Mouse (Mus musculus) erythroblast, adult 5-6 weeks (primary cell): ENCODE data around the gene Zmynd8. TPM values are rescaled to one million over a fixed set of nuclear protein-coding genes. Genes with fewer than 3 reads are reported as not detected.
"Not testable (repeated sequence)": the region's sequence is repeated elsewhere in the genome, so short reads cannot be mapped to it uniquely, and the experiment has no call there.

Source experiments
- ATAC-seq: replicated peaks from 2 replicates; pipeline ENCODE4 v1.8.0; 2016; ENCODE audit warnings: moderate number of reproducible peaks, mild to moderate bottlenecking, moderate TSS enrichment, inconsistent platforms; ENCODE audit not compliant: poor library complexity, low FRiP score, severe bottlenecking
- total RNA-seq, 2 experiments: library from RNA; stranded (forward) in 1 of 2; stranded (reverse) in 1 of 2; fragments of 150-400 nt in 1 of 2; fragments of 200-764, 138-1000 nt in 1 of 2; gene quantifications; 2 replicates each; pipeline versions ENCODE4 v1.2.3 to v1.2.4; 2015 to 2017; ENCODE audit warnings: low replicate concordance in 2 of 2

The Zmynd8 gene
- total RNA-seq, 2 experiments from 2014 or later = 60.1 to 95.3 TPM

DNA sequence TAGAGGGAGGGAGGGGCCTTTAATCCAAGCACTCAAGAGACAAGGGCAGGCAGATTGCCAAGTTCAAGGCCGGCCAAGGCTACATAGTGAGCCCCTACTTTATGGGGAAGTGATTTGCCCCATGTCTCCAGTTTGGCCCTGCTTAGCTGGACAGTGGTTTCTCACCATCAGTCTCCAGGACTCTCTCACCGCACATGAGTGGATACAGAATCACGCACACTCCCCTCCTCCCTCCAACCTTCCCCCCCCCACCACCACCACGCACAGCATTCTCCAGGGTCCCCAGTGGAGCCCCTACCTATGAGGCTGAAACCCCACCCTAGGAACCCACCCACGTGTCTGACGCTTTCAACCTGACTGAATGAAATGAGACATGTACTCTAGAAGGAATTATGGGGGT is 80.2 kb downstream of the Zmynd8 start:
- ATAC-seq = no peak

DNA sequence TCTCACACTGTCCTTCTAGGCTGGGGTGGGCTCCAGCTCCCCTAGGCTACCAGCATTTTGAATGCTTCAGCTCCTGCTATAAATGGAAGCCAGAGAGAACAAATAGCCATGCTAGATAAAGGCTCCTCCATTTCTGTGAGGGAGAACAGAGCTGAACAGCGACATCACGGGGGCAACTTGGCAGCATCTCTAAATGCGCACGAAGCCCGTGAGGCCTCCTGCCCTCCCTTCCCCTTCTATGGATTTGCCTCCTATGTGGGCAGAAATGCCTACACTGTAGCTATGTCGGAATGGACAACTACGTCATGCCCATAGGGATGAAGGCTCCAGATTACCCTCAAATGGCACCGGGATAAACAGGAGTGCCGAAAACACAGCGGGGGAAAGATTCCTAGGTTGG is 81.4 kb downstream of the Zmynd8 start:
- ATAC-seq = no peak

DNA sequence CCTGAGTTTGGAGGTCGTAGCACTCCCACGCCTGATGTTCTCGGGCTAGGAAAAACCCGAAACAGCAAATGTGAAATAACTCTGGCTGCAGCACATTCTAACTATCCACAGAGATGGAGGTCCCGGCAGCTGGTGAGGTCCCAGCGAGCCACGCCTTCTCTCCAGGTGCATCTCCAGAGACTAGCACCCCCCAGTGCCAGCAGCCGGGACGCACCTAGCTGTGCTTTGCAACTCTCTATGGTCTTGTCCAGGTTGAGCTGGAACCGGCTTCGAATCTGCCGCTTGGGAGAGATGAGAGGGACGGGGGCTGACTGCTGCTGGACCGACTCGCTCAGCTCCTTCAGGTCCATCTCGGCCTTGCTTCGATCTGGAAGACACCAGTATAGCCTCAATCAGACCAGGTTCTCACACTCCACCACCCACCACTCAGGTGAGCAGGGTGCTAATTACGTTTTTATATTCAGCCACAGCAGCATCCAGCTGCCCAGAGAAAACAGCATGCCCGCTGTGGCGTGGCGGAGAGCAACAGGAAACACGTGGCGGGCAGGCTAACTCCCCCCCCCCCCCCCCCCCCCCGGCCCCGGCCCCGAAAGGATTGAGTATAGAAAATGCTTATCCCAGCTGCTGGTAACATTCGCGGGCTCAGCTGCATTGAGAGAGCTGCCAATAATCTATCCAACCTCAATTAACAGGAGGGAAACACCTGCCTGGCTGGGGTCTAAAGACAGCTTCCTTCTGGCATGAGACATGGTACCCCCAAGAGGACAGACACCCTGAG is 83.5 kb downstream of the Zmynd8 start:
- no peak for ATAC-seq

DNA sequence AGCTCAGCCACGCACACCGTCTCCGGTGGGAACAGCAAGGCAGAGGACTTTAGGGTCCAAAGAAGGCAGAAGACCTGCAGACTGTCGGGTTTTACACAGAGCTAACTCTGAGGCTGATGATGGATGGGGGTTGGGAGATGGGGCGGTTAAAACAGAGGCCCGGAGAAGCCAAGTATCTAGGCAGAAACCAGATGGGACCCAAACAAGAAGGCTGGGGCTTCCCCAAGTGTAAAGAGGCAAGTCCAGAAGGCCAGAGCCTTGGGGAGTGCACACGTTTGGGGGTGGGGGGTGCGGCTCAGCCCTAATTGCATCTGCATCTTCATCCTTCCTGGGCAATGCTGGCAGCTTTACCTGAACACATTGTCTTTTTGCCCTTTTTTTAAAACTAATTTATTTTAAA is 85.9 kb downstream of the Zmynd8 start:
- ATAC-seq = no peak

DNA sequence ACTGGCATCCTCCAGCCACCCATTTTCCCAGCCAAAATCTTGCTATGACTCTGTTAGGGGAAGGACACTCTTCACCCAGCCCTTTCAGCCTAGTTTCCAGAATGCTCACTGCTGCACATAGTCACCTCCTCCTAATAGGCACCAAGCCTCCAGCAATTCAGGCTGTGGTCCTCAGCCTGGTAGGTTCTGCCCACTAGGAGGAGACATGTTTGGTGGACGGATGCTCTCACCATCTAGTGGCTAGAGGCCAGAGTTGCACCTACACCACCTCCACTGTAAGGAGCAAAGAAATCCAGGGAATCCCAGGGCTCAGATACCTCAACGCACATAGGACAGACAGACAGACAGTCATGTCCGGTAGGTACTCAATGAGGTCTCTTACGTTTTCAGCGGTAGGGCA is 87.3 kb downstream of the Zmynd8 start:
- ATAC-seq = no peak

DNA sequence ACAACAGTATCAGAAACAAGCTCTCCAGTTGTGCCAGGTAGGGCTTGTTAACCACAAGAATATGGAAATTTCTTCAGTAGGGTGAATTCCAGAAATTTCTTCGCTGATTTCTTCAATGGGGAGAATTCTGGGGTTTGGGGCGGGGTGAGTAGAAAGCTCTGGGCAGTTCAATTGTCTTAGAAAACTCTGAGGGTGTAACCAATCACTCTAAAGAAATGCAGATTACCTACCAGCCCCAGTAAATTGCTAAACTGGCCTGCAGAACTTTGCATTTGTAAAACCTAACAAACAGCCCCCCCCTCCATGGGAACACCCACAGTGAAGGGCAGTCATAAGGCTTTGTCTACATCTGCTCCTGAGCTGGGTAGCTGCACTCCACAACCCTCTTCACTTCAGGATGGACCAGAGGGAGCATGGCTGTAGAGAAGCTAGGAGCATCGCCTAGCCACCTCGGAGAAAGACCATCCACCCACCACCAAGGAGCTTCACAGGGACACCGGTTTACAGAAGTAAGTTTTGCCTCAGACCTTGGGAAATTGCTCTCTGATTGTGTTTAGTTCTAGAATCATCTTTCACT is 88.8 kb downstream of the Zmynd8 start:
- no peak for ATAC-seq

DNA sequence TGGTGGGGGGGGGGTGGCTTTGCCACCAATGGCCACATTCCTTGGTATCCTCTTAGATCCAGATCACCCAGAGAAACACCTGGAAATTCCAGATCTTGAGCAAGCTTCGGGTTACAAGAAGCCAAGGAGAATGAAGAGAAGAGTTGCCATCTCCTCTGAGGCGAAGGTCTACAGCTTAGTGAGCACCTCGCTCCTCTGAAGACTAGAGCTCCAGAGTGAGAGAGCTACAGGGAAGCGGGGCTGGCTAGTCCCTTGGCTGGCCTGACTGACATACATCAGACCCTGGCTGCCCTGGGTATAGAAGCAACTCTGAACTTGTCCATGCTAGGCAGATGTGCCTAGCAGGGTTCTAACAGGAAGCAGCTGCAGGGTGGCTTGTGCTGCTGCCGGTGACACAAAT is 89.7 kb downstream of the Zmynd8 start:
- no peak for ATAC-seq

DNA sequence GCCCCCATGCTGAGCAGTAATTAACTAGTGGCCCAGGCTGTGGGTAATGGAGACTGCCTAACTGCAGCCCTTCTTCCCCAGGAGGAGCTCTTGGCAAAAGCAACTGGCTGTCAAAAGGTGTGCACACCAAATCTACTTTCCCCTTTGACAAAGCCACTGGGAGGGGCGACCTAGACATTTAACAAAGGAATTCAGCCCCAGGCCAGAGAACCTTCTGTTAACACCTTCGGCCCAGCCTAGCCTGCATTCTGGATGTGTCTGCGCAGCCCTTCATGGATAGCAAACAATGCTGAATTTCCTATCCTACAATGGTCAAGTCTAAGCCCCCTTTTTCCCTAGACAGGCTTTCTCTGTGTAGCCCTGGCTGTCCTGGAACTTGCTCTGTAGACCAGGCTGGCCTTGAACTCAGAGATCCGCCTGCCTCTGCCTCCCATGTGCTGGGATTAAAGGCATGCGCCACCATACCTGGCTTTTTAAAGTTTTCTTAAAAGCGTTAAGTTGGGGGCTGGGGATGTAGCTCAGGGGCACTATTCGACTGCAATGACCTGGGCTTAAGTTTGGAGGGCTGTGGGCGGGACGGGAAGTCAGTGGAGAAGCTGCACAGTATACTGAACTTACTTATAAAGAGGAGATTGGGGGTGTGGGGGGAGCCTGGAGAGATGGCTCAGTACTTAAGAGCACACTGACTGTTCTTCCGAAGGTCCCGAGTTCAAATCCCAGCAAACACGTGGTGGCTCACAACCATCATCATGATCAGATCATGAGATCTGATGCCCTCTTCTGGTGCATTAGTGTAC is 90.4 kb downstream of the Zmynd8 start:
- ATAC-seq = no peak

DNA sequence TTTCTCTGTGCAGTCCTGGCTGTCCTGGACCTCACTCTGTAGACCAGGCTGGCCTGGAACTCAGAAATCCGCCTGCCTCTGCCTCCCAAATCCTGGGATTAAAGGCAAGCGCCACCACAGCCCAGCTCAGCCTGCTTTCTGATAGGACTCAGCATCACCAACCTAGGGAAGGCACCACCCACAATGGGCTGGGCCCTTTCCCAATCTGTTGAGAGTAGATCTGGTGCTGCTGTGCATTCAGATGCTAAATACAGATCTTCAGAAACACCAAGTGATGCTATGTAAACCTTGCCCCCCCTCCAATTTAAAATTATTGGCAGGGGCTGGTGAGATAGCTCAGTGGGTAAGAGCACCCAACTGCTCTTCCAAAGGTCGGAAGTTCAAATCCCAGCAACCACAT is 98.6 kb downstream of the Zmynd8 start:
- not testable (repeated sequence) for ATAC-seq

DNA sequence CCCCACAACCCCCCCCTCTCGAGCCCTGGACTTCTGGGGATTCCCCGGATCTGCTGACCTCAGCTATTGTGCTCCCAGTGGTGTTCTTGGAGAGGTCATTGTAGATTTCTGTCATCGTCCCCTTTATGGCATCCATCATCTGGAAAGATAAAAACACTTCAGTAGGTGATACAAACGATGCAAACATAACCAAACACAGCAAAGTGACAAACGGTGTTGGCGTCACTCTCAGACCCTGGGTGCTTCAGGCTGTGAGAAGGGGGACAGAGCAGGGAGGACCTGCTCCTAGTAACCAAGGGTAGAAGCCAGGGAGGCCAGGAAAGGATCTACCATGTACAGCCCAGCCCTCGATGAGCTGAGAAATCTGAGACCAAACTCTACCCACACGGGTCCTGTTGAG is 100.9 kb downstream of the Zmynd8 start:
- ATAC-seq = no peak

DNA sequence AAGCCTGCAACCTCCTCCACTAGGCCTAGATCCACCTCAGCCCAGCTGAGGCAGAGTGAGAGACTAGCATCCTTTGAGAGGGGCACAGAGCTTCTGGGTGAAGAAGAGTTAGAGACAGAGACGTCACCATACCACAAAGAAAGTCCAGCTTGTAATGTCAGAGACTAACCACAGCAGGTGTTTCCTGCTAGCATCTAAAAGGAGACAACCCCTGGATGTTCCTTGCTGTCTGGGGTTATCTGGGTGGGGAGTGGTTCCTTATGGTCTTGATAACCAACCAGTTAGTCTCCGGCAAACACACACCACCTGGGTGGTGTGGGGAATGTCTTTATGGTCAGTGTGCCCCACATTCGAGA is 105.6 kb downstream of the Zmynd8 start:
- ATAC-seq = no peak

DNA sequence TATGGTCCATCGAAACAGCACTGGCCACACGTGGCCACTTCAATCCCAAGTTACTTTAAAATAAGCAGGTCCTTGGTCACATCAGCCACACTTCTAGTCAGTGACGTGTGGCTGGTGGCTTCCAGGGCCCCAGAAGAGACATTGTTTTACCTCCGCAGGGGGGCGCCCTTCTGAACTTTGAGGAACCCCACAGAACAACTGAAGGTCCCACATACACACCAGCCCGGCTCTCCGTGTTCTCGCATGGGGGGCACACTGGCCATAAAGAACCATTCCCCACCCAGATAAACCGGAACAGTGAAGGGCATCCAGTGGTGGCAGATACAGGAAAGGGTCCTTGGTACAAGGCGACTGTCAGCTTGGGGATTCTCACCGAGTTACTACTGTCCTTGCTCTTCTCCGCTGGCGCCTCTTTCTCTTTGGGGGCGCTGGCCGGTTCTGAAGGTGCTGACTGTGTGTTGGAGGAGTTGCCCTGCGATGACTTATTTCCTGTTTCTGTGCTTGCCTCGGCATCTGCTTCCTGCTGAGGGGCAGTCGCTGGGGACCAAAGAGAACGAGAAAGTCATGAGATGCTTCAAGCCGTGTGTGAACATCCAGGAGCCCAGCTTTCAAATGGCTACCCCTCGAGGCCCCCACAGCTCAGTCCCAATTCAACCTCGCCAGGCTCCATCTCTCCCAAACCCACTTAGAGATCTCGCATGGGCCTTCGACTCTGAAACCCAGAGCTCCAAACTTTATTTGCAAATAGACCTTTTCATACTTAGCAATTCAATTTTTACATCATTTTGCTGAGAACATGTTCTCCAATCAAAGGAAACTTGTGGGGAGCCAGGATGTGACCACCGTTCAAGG is 106.2 kb downstream of the Zmynd8 start:
- ATAC-seq = no peak

DNA sequence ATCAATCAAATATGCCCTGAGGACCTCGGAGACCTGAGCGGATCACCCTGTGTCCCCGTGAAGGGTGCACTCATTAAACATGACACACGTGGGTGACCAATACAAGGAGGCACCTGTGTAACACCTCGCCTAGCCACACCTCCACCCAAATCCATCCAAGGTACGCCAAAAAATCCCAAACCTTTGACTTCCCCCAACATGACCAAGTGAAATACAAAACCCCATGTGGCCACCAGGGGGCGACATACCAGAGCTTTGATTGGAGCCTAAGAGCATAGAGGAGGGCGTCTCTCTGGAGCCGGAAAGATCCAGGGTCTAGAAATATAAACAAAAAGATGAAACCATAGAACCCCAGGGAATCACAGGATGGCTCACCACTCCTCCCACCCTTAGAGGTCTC is 107.2 kb downstream of the Zmynd8 start:
- peak; percentile 68 for ATAC-seq

DNA sequence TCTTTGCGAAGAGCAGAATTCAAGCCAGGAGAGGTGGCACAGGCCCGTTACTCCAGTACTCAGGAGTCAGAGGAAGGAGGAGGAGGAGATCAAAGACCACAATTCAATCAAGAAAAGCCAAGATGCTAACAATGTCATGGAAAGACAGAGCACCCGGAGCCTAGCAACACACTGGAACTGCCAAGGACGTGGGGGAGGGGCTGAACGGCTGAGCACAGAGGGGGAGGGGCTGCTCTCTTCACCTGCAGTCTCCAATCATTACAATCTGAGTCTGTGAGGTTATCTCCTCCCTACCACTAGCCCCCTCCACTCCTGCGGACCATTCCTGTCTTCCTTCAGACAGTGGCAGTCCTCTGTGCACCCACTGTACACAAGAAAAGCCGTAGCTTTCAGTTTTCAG is 107.8 kb downstream of the Zmynd8 start:
- ATAC-seq = no peak

DNA sequence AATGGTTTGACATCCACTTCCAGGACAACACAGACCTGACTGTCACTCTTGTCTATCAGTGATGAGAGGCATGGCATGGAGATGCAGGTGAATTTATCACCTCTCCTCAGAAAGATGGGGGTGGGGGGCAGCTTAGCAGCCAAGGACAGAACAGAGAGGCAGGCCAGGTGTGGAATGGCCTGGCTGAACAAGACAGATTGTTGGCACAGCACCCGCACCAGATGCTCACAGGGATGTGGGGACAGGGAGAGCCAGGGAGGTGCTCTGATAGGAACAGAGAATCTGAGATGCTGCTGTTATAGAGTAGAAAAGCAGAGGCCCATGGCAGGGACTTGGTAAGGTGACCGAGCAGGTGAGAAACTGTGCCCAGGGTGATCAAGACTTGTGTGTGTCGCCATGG is 109.1 kb downstream of the Zmynd8 start:
- ATAC-seq = no peak

DNA sequence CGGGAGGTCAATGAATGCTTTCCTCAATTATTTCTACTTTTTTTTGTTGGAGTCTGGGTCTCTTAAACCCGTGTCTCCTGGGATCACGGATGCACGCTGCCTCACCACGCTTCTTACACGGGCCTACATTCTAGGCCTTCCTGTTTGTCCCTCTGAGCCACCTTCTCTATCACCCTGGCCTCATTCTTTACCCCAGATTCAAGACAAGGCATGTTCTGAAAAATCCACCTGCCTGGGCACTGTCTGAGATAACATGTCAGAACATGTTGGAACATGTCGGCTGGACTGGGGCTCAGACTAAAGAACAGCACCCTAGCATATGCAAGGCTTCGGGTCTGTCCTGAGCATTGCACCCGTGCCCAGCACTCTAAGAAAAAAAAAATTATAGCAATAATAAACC is 110.0 kb downstream of the Zmynd8 start:
- ATAC-seq = no peak

DNA sequence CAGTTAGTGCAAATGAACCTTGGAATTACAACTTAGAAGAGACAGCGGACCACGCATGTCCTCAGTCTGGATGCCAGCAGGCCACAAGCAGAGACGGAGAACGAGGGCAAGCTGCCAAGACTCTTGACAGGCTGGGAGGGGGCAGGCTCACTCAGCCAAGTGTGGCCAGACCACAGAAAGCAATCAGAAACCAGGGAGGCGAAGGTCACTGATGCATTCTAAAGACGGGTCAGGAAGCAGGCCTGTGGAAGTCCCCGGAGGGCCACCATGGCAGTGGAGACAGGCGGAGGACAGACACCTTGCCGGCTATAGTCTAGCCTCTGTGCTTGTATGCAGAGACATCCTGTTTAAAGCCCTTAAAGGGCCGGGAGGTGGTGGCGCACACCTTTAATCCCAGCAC is 110.8 kb downstream of the Zmynd8 start:
- ATAC-seq = no peak

DNA sequence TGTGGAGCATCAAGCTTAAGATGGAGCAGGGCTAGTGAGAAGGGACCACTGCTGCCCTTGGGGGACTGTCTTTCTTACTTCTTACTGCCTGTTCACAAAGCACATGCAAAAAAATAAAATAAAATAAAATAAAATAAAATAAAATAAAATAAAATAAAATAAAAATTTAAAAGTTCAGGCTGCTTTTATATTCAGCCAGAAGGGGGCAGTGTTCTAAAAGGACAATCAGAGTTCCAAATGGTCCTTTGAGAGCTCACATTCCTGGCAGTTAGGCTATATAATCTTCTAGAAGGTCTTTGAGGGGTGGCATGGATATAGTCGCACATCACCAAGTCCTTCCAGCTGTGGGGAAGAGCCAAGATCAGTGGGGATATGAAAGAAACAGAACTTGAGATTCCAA is 112.3 kb downstream of the Zmynd8 start:
- no peak for ATAC-seq

DNA sequence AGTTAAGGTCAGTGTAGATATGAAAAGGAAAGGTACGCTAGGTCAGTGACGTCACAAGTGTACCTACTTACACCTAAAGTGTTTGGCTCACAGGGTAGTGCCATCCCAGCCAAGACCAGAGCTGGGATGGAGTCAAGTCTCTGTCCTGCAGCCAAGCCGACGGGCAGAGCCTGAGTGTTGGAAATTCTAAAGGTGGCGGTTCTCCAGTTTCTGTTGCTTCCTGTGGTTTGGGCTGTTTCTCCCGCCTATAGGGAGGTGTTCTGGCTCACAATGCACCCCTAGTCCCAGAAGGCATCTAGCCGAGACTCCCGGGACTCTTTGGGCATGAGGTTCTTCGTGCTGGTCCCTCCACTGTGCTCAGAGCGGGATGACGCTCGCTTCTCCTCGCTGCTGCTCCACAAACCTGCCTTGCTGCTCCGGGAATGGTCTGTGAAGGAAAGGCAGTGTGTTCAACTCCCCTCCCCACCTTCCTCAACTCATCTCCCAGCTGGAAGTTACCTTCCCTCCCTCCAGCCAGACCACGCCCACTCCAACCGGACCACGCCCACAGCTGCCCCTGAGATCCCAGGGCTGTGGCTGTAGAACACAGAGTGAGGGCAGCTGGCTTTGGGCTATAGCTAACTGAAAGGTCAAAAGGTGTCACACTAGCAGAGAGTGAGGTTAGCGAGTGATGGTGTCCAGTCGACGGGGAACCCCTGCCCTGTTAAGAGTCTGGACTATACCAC is 113.3 kb downstream of the Zmynd8 start:
- no peak for ATAC-seq

DNA sequence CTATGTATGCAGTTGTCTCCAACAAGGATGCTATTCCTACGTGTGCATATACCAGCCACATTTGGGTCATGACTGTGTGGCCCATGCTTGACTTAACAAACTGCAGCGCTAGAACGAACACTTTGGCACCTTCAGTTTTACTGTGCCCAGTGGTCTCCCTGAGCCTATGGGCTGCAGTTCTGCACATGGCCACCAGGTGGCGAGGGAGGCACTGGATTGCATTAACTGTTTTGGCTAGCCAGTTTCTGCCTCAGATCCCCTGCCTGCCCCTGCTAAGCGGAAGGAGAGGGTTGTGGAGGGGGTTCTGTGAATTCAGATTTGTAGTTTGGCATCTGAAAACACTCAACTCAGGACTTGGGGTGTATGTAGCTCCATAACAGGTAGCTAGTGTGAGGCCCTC is 116.5 kb downstream of the Zmynd8 start:
- peak; percentile 60 for ATAC-seq
